Mouse (Mus musculus) forebrain, embryonic 10.5 days (tissue): ENCODE results near the gene Carmil3. TPM values are rescaled to one million over a fixed set of nuclear protein-coding genes. Genes with fewer than 3 reads are reported as not detected.

Experiments
- DNase-seq: peaks from one replicate; pipeline ENCODE4 v3.0.0-alpha.2; 2017; ENCODE audit warnings: low spot score; ENCODE audit errors: extremely low spot score
- H3K27ac ChIP-seq: fragments of 300-500 bp; sonication (generic); 2 replicates; pipeline ENCODE4 v1.5.1; 2016; ENCODE audit warnings: mild to moderate bottlenecking
- H3K27me3 ChIP-seq: fragments of 300-500 bp; sonication (generic); 2 replicates; pipeline ENCODE4 v1.6.1; 2016; ENCODE audit warnings: mild to moderate bottlenecking; ENCODE audit not compliant: poor library complexity, severe bottlenecking
- H3K36me3 ChIP-seq: fragments of 300-500 bp; sonication (generic); replicated peaks from 2 replicates; pipeline ENCODE4 v1.6.1; 2016; ENCODE audit warnings: mild to moderate bottlenecking, moderate library complexity
- H3K4me1 ChIP-seq: fragments of 300-500 bp; sonication (generic); 2 replicates; pipeline ENCODE4 v1.6.1; 2016
- H3K4me3 ChIP-seq: fragments of 300-500 bp; sonication (generic); 2 replicates; pipeline ENCODE4 v1.5.1; 2016; ENCODE audit warnings: mild to moderate bottlenecking, moderate library complexity
- H3K9me3 ChIP-seq: fragments of 300-500 bp; sonication (generic); 2 replicates; pipeline ENCODE4 v1.6.1; 2016; ENCODE audit warnings: mild to moderate bottlenecking, moderate library complexity
- WGBS: fragments of 180-500 bp; shearing (Covaris S2); methylation state at CpG from one replicate; pipeline ENCODE4 v1.1.7; 2016; 5-methylcytosine and 5-hydroxymethylcytosine counted together
- polyA plus RNA-seq: library from polyadenylated mRNA; unstranded; fragments of >200 nt; fragmentation: Nextera tagmentation; extraction: Ambion mirVana; gene quantifications from 2 replicates; pipeline ENCODE4 v1.2.1, GENCODE M21; 2016

Gene Carmil3
- polyA plus RNA-seq, 1 experiment from 2014 or later: 5.1 TPM

DNA sequence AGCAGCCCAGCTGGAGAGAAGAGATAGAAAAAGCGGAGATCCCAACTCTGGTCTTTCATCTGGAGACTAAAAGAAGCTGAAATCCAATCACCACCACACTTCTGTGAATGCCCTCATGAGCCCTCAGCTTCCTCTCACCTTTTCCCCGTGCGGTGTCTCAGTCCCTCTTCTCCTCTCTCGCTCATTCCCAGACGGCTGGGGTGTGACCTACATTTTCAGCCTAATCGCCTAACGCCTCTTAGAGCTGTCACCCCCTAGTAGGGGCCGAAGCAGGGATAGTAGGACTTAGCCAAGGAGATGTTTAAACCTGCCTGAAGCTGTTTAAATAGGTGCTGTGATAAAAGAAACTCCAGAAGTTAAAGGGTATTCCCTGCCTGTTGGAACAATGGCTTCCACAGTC is 34.3 kb downstream of the Carmil3 start, which contains the start of gene Nrl:
TSS of gene Nrl (minus strand) at position 197 of the 400 bp plus-strand sequence.
- Histone ChIP-seq H3K36me3 (no peaks in the 10 kb centered on the region), H3K27me3 (peaks cover 59% of the 10 kb centered on the region), H3K4me1 (peaks cover 14% of the 10 kb centered on the region), H3K9me3 (no peaks in the 10 kb centered on the region), H3K4me3 (no peak within 1 kb of the TSS), H3K27ac (no peak within 1 kb of the TSS)
- DNase-seq: no peak
- WGBS: 44% methylated on average over 8 of the region's 8 CpGs

DNA sequence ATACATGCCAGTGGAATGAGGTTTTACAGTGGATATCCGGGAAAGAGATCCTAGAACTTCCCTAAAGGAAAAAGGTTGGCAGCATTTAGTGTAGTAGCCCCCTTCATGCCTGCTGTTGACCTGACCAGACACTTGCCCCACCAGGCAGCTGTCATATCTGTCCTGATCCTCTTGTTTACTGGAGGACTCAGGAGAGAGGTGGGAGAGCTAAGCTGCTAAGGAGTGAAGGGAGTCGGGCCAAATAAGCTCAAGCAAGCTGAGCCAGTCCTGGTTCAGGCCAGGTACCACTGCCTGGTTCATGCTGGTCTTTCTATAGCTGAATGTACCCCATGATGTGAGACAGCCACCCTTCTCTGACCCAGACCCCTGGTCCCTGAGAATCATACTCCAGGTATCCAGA is 36.2 kb downstream of the Carmil3 start:
- peaks cover 47% of the 10 kb centered on the region for H3K27me3 ChIP-seq
- no peaks in the 10 kb centered on the region for H3K36me3 ChIP-seq
- H3K27ac ChIP-seq: no peak overlapping the region
- no peaks in the 10 kb centered on the region for H3K9me3 ChIP-seq
- H3K4me1 ChIP-seq: no peaks in the 10 kb centered on the region
- no peak for DNase-seq
- 93% methylated on average over 2 of the region's 2 CpGs for WGBS
- no peak overlapping the region for H3K4me3 ChIP-seq

DNA sequence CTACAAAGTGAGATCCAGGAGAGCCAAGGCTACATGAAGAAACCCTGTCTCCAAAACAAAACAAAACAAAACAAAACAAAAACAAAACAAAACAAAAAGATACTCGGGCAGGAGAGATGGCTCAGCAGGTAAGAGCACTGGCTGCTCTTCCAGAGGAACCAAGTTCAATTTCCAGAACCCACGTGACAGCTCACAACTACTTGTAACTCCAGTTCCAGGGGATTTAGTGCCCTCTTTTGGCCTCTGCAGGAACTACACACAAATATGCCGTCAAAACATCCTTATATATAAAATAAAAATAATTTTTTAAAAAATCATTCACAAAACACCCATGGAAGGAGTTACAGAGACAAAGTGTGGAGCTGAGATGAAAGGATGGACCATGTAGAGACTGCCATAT is 37.5 kb downstream of the Carmil3 start:
- Histone ChIP-seq H3K27ac (no peak overlapping the region), H3K4me1 (no peaks in the 10 kb centered on the region), H3K4me3 (no peak overlapping the region), H3K27me3 (peaks cover 34% of the 10 kb centered on the region), H3K9me3 (no peaks in the 10 kb centered on the region), H3K36me3 (no peaks in the 10 kb centered on the region)
- DNase-seq: no peak
- 21% methylated on average over 3 of the region's 3 CpGs for WGBS

DNA sequence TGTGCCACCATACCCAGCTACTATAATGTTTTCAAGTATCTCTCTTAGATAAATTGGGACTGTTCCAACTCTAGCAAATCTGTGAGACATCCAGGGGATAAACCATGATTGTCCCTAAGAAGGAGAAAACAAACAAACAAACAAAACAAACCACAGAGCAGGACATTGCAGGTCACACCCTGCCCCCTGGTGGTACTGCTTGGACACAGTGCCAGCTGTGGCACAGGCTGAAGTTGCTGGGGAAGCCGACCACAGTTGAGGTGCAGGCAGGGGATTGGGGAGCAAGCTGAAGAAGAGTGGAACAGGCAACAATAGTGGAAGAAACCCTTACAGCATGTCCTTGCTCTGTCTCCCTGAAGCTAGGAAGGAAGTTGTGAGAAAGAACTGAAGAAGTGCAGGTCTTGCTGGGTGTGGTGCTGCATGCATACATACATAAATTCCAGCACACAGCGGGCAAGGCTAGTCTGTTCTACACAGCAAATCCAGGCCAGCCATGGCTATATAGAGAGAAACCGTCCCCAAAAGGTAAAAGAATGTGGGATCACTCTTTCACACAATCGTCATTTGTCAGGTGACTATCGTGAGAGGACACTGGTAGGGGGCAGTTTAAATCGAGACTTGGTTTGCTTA is 45.8 kb downstream of the Carmil3 start:
- Histone ChIP-seq H3K4me3 (no peak overlapping the region), H3K27me3 (peaks cover 11% of the 10 kb centered on the region), H3K4me1 (peaks cover 20% of the 10 kb centered on the region), H3K9me3 (no peaks in the 10 kb centered on the region), H3K27ac (no peak overlapping the region), H3K36me3 (no peaks in the 10 kb centered on the region)
- whole genome bisulfite sequencing: 58% methylated on average over 6 of the region's 6 CpGs
- DNase-seq: no peak

DNA sequence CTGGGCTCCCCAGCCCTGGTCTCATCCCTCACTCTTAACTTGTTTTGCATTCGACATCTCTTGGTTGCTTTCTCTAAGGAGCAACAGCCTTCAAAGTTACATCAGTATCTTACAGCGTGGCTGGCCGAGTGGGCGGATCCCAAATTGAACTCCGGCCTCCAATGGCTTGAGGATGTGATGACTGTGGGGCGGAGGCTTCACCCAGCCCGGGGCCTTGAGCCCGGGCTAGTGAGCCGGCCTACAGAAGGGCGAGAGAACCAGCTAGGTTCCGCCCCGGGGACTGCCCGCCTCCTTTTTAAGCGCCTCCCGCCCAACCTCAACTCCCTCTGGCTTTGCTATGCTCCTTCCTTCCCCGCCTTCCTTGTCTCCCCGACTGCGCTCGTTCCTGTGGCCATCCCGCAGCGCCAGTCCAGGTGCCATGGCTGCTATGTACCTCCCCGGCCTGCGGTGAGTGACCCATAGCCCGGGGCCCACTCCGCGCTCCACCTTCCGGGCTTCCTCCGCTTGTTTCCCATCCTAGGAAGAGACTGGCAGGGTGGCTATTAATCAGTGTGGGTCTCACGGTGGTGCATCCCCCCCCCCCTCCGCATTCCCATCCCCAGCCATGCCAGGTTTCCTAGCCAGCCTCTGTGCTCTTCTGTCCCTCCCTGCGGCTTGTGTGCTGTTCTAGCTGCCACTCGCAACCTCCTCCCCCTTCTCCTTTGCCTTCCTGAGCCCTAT is 49.8 kb downstream of the Carmil3 start, which contains the start of gene Pck2:
TSS of gene Pck2 (plus strand) at position 200 of the 720 bp plus-strand sequence.
- peak; percentile 78 for DNase-seq
- Histone ChIP-seq H3K4me3 (peak within 1 kb of the TSS; percentile 70), H3K36me3 (peaks cover 26% of the 10 kb centered on the region), H3K27me3 (peaks cover 11% of the 10 kb centered on the region), H3K4me1 (peaks cover 25% of the 10 kb centered on the region), H3K9me3 (no peaks in the 10 kb centered on the region), H3K27ac (peak within 1 kb of the TSS; percentile 86)
- WGBS: under 1% methylated on average over 31 of the region's 32 CpGs

DNA sequence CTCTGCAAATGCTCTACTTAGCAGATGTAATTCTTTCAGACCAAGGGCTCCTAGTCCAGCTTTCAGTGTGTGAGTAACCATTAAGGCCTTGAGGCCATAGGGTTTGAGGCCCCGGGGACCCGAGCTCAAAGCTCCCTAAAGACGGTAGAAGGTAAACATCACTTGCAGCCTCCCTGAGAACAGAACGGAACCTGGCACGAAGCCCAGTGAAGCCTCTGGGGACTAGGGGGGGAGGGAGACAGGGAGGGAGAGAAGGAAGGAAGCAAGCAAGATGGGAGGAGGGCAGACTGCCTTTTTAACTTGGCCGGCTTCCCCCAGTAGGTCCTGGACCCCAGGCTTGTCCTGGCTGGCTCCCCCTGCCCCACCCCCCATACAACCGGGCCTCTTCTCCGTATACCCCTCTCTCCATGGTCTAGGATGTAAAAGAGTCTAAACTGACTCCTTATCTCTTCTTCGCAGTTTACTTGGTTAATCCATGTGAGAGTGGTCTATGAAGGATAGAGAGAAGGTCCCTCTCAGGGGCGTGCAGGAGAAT is 50.4 kb downstream of the Carmil3 start:
- H3K4me3 ChIP-seq: peak overlapping the region; percentile 70
- peak overlapping the region; percentile 86 for H3K27ac ChIP-seq
- H3K27me3 ChIP-seq: peaks cover 11% of the 10 kb centered on the region
- H3K9me3 ChIP-seq: no peaks in the 10 kb centered on the region
- H3K4me1 ChIP-seq: peaks cover 25% of the 10 kb centered on the region
- H3K36me3 ChIP-seq: peaks cover 28% of the 10 kb centered on the region
- peak; percentile 33 for DNase-seq
- WGBS: 7% methylated on average over 10 of the region's 10 CpGs

DNA sequence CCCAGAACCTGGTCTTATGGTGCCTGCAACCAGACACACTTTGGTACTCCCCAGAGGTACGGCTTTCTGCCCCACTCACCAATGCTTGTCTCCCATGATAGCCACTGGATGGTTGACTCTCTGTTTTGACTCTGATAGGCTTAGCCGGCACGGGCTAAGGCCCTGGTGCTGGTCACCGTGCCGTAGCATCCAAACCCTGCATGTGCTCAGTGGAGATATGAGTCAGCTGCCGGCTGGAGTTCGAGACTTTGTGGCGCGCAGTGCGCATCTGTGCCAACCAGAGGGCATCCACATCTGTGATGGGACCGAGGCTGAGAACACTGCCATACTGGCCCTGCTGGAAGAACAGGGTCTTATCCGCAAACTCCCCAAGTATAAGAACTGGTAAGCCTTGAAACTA is 51.8 kb downstream of the Carmil3 start:
- Histone ChIP-seq H3K4me1 (peaks cover 25% of the 10 kb centered on the region), H3K27me3 (peaks cover 11% of the 10 kb centered on the region), H3K9me3 (no peaks in the 10 kb centered on the region), H3K27ac (no peak overlapping the region), H3K36me3 (peaks cover 39% of the 10 kb centered on the region), H3K4me3 (no peak overlapping the region)
- DNase-seq: no peak
- 93% methylated on average over 12 of the region's 12 CpGs for WGBS

DNA sequence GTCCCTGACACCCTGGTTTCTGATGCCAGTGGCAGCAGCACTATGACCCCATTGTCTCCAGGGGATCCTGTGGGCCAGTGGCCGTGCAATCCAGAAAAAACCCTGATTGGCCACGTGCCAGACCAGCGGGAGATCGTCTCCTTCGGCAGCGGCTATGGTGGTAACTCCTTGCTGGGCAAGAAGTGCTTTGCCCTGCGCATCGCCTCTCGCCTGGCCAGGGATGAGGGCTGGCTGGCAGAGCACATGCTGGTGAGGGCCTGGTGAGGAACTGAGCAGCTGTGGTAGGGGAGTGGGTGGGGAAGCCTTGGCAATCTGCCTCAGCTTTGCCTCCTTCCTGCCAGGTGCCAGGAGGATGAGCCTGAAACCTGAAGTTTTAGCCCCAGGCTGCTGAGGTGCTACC is 53.9 kb downstream of the Carmil3 start:
- H3K27me3 ChIP-seq: peaks cover under 1% of the 10 kb centered on the region; the same call in 1 of the 2 replicates
- peaks cover 24% of the 10 kb centered on the region for H3K4me1 ChIP-seq
- 91% methylated on average over 9 of the region's 9 CpGs for WGBS
- no peak overlapping the region for H3K27ac ChIP-seq
- DNase-seq: no peak
- no peak overlapping the region for H3K4me3 ChIP-seq
- no peaks in the 10 kb centered on the region for H3K9me3 ChIP-seq
- H3K36me3 ChIP-seq: peaks cover 60% of the 10 kb centered on the region

DNA sequence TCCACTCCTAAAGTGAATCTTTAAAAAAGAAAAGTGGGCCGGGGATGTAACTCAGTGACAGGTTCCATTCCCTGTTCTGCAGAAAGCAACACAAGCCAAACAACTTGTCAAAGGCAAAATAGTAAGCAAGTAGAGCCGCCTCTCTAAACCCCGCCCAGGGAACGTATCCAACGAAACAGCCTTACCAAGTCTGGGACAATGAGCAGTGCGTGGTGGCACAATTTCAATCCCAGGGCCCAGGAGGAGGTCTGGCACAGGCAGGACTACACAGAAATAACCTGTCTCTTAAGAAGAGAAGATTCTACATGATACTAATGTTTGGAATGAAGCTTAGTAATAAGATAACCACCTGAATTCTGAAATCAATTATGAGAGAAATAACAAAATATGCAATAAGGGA is 59.7 kb downstream of the Carmil3 start:
- H3K9me3 ChIP-seq: no peaks in the 10 kb centered on the region
- no peak overlapping the region for H3K4me3 ChIP-seq
- DNase-seq: no peak
- H3K27me3 ChIP-seq: no peaks in the 10 kb centered on the region
- no peak overlapping the region for H3K27ac ChIP-seq
- peaks cover 37% of the 10 kb centered on the region for H3K36me3 ChIP-seq
- WGBS: 89% methylated on average over 6 of the region's 6 CpGs
- H3K4me1 ChIP-seq: no peaks in the 10 kb centered on the region

DNA sequence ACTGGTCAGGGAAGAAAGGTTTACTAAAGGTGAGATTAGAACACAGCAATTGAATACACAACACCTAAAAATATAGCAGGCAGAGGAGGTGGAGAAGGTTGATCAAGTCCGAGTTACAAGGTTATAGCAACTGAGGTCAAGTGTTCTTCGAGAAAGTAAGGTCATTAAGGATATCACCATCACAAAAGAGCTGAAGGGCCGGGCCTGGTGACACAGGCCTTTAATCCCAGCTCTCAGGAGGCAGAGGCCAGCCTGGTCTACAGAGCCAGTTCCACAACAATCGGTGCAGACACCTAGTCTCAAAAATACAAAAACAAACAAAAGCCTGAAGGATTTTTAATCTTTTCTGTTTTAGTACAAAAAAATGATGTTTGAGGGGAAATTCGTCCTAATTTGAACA is 60.9 kb downstream of the Carmil3 start:
- WGBS: 77% methylated on average over 5 of the region's 5 CpGs
- no peaks in the 10 kb centered on the region for H3K9me3 ChIP-seq
- no peaks in the 10 kb centered on the region for H3K4me1 ChIP-seq
- H3K27ac ChIP-seq: no peak overlapping the region
- no peak overlapping the region for H3K4me3 ChIP-seq
- peaks cover 29% of the 10 kb centered on the region for H3K36me3 ChIP-seq
- H3K27me3 ChIP-seq: no peaks in the 10 kb centered on the region
- no peak for DNase-seq

DNA sequence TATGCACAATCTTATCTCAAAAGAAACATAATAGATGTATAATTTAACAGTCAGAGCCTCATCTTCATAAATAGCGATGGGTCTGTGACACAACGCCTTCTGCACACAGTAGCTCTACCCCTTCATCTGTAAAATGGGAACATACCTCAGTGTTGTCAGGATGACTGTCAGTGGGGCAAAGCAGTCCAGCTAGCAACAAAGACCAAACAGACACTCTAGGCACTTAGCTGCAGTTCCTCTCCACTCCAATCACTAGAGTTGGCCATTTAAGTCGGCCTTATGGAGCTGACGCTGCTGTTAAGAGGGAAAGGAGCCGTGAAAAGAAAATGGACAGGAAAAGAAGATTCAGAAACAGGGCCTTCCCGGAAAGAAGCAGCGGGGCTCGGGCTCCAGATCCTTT is 61.3 kb downstream of the Carmil3 start:
- H3K4me1 ChIP-seq: peaks cover 2% of the 10 kb centered on the region; the same call in 1 of the 2 replicates
- no peak overlapping the region for H3K27ac ChIP-seq
- no peak overlapping the region for H3K4me3 ChIP-seq
- 91% methylated on average over 8 of the region's 8 CpGs for WGBS
- H3K9me3 ChIP-seq: no peaks in the 10 kb centered on the region
- H3K36me3 ChIP-seq: peaks cover 26% of the 10 kb centered on the region
- no peak for DNase-seq
- no peaks in the 10 kb centered on the region for H3K27me3 ChIP-seq

DNA sequence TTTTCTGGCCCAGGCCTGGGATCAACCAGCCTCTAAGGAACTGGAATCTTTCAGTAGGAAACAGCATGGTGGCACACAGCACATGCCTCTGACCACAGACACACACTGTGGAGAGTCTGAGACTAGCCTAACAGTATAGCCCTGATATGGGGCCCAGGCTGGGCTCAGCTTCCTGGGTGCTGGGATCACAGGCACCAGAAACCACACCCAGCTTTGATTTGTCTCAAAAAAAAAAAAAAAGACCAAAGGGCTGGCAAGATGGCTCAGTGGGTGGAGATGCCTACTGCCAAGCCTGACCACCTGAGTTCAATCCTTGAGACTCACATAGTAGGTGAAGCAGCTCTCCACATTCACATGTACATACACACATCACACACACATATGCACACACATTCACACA is 64.2 kb downstream of the Carmil3 start:
- peak; percentile 8 for DNase-seq
- no peaks in the 10 kb centered on the region for H3K9me3 ChIP-seq
- no peak overlapping the region for H3K27ac ChIP-seq
- no peaks in the 10 kb centered on the region for H3K27me3 ChIP-seq
- no peaks in the 10 kb centered on the region for H3K36me3 ChIP-seq
- H3K4me1 ChIP-seq: peaks cover 12% of the 10 kb centered on the region
- H3K4me3 ChIP-seq: no peak overlapping the region

DNA sequence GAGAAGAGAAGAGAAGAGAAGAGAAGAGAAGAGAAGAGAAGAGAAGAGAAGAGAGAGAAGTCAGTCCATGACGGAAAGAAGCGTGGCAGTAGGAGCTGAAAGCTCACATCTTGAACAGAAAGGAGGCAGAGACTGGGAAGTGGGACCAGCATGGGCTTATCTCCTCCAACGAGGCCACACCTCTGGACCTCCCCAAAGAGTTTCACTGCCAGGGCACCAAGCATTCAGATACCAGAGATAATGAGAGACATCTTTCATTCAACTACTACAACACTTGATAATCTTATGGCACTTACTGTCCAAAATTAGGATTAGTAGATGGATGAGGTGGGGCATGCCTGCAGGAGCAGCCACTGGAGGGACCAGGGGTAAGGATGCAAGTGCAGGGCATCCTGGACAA is 65.3 kb downstream of the Carmil3 start:
- H3K27me3 ChIP-seq: no peaks in the 10 kb centered on the region
- H3K9me3 ChIP-seq: no peaks in the 10 kb centered on the region
- H3K4me1 ChIP-seq: peaks cover 12% of the 10 kb centered on the region
- WGBS: 82% methylated on average over 3 of the region's 3 CpGs
- H3K36me3 ChIP-seq: no peaks in the 10 kb centered on the region
- DNase-seq: no peak
- H3K4me3 ChIP-seq: no peak overlapping the region
- no peak overlapping the region for H3K27ac ChIP-seq
